ENCODE assay signal across 8 mouse cellular contexts in the genomic region with DNA sequence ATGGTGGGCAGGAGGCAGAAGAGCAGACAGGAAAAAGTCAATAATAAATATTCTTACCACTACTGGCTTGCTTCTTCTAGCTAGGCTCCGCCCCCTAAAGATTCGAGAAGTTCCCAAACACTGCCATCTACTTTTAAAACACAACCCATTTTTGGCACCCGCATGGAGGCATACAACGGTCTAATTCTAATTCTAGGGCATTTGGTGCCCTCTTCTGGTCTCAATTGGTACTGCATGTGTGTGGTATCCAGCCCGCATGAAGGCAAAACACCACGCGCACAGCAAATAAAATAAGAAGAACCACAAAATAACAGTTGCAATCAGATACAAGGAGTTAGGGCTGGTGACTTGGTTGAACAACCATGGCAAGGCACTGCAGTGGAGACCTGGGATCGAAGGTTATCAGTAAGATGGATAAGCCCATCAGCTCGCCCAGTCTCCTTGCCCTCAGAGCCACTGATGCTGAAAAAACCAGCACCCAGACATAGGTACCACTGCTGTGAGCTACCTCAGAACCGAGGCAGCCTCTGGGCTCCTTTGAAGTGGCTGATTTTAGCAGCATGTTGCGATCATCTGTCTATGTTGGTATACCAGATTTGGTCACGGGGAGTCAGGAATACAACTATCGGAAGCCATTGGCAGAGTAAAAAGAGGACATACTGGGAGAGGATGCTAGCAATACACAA. TPM values are rescaled to one million over a fixed set of nuclear protein-coding genes. Genes with fewer than 3 reads are reported as not detected.
A peak's percentile ranks its signal among the peaks of the same experiment; 100 is the strongest.
DNase-seq lines count a peak whose midpoint lies in the region; ATAC-seq and TF ChIP-seq lines count a peak whose summit lies in the region.

No protein-coding gene starts in this region.

- H3K4me2 ChIP-seq in hindbrain, embryonic 11.5 days (replicated peaks; ENCODE audit: low read depth, low read length) = no peak overlapping the region
- H3K4me2 ChIP-seq in hindbrain, embryonic 16.5 days (ENCODE audit: low read length) = no peak overlapping the region
- no peak overlapping the region for H3K4me2 ChIP-seq in embryonic facial prominence, embryonic 14.5 days (ENCODE audit: low read depth, low read length)

- no peak overlapping the region for H3K4me3 ChIP-seq in hindbrain, embryonic 11.5 days (ENCODE audit: low read depth, low read length)
- no peak overlapping the region for H3K4me3 ChIP-seq in hindbrain, embryonic 16.5 days (ENCODE audit: low read length)
- H3K4me3 ChIP-seq in bone marrow, adult 2 months (replicated peaks; ENCODE audit: control insufficient read depth, low read depth, low read length) = no peak overlapping the region
- H3K4me3 ChIP-seq in embryonic facial prominence, embryonic 14.5 days (ENCODE audit: low read depth, low read length) = no peak overlapping the region

- no peaks in the 10 kb centered on the region for H3K36me3 ChIP-seq in hindbrain, embryonic 11.5 days (ENCODE audit: control insufficient read depth, insufficient read depth, low read length)
- H3K36me3 ChIP-seq in hindbrain, embryonic 16.5 days (ENCODE audit: control insufficient read depth, insufficient read depth, low read length) = no peaks in the 10 kb centered on the region
- no peaks in the 10 kb centered on the region for H3K36me3 ChIP-seq in embryonic facial prominence, embryonic 14.5 days (ENCODE audit: control insufficient read depth, insufficient read depth, low read length)

- TF ChIP-seq POLR2A in bone marrow, adult 2 months (IDR thresholded peaks at IDR 0.05; ENCODE audit: borderline replicate concordance, control insufficient read depth, low read depth, low read length) = no peak

- ATAC-seq in hindbrain, embryonic 11.5 days (ENCODE audit: low FRiP score) = no peak
- no peak for ATAC-seq in hindbrain, embryonic 16.5 days
- 0 out of 2 replicates have a peak, but pooled peaks have one; percentile 12 for ATAC-seq in embryonic facial prominence, embryonic 14.5 days (ENCODE audit: low read depth)
- peak; percentile 68 for ATAC-seq in megakaryocyte-erythroid progenitor cell, adult 5-6 weeks (replicated peaks; ENCODE audit: low FRiP score, low TSS enrichment, poor library complexity, severe bottlenecking)

- H3K9ac ChIP-seq in hindbrain, embryonic 11.5 days (ENCODE audit: low read depth, low read length) = no peak overlapping the region
- H3K9ac ChIP-seq in hindbrain, embryonic 16.5 days (ENCODE audit: low read depth, low read length) = no peak overlapping the region
- no peak overlapping the region for H3K9ac ChIP-seq in embryonic facial prominence, embryonic 14.5 days (ENCODE audit: low read depth, low read length)

- H3K27me3 ChIP-seq in hindbrain, embryonic 11.5 days (ENCODE audit: control insufficient read depth, insufficient read depth, low read length) = no peaks in the 10 kb centered on the region
- no peaks in the 10 kb centered on the region for H3K27me3 ChIP-seq in hindbrain, embryonic 16.5 days (replicated peaks; ENCODE audit: control insufficient read depth, insufficient read depth, low read length)
- no peaks in the 10 kb centered on the region for H3K27me3 ChIP-seq in embryonic facial prominence, embryonic 14.5 days (replicated peaks; ENCODE audit: control insufficient read depth, insufficient read depth, low read length)

- intact Hi-C loops in heart, postnatal 25 days (cut with DNase I) = loop anchor here (2.0 kb wide), 1 partner anchor 530 kb away; no protein-coding TSS in a partner anchor

- H3K9me3 ChIP-seq in hindbrain, embryonic 11.5 days (ENCODE audit: control insufficient read depth, low read length) = no peaks in the 10 kb centered on the region
- H3K9me3 ChIP-seq in hindbrain, embryonic 16.5 days (ENCODE audit: control insufficient read depth, low read length) = no peaks in the 10 kb centered on the region
- H3K9me3 ChIP-seq in embryonic facial prominence, embryonic 14.5 days (ENCODE audit: control insufficient read depth, low read length) = no peaks in the 10 kb centered on the region

- no peak overlapping the region for H3K27ac ChIP-seq in hindbrain, embryonic 11.5 days (ENCODE audit: low read depth, low read length)
- no peak overlapping the region for H3K27ac ChIP-seq in hindbrain, embryonic 16.5 days (ENCODE audit: low read depth, low read length)
- H3K27ac ChIP-seq in bone marrow, adult 2 months (ENCODE audit: control insufficient read depth, insufficient read depth, low read depth, low read length, poor library complexity) = no peak overlapping the region
- H3K27ac ChIP-seq in embryonic facial prominence, embryonic 14.5 days (replicated peaks; ENCODE audit: low read depth, low read length) = no peak overlapping the region

- no peaks in the 10 kb centered on the region for H3K4me1 ChIP-seq in hindbrain, embryonic 11.5 days (replicated peaks; ENCODE audit: control insufficient read depth, insufficient read depth, low read length)
- no peaks in the 10 kb centered on the region for H3K4me1 ChIP-seq in hindbrain, embryonic 16.5 days (ENCODE audit: control insufficient read depth, insufficient read depth, low read depth, low read length)
- H3K4me1 ChIP-seq in bone marrow, adult 2 months (ENCODE audit: control insufficient read depth, insufficient read depth, low read length) = peaks cover 9% of the 10 kb centered on the region; the same call in 1 of the 2 replicates
- H3K4me1 ChIP-seq in embryonic facial prominence, embryonic 14.5 days (ENCODE audit: control insufficient read depth, insufficient read depth, low read length) = no peaks in the 10 kb centered on the region

- 40% methylated on average over 13 of the region's 13 CpGs for WGBS in hindbrain, embryonic 11.5 days
- 43% methylated on average over 13 of the region's 13 CpGs for WGBS in hindbrain, embryonic 16.5 days
- WGBS in bone marrow, adult 2 months = 31% methylated on average over 13 of the region's 13 CpGs
- 33% methylated on average over 13 of the region's 13 CpGs for WGBS in embryonic facial prominence, embryonic 14.5 days

- TF ChIP-seq CTCF in bone marrow, adult 2 months (IDR thresholded peaks at IDR 0.05; ENCODE audit: control insufficient read depth, insufficient read depth, low read length) = peak; percentile 60

- peak; percentile 87 for DNase-seq in hindbrain, embryonic 11.5 days (ENCODE audit: low spot score)
- peak; percentile 77 for DNase-seq in embryonic facial prominence, embryonic 14.5 days (ENCODE audit: low spot score)
- DNase-seq in heart, postnatal 25 days (ENCODE audit: low spot score) = peak; percentile 16
- peak; percentile 82 to 91 for DNase-seq in left cerebral cortex, adult 18-20 months (ENCODE audit: low spot score in 2 of 2)
- DNase-seq in spleen, postnatal 4 days (ENCODE audit: low spot score in 2 of 2) = peak; percentile 73 to 89

RNA-seq across cellular contexts. Expression of gene Cnot11, which starts 4.4 kb away (rescaled TPM):
- polyA plus RNA-seq in hindbrain, embryonic 11.5 days (2014; fragmentation: Nextera tagmentation; extraction: Ambion mirVana) = 29.1 and 29.6 TPM in 2 replicates
- polyA plus RNA-seq in hindbrain, embryonic 16.5 days (2015; fragmentation: Nextera tagmentation; extraction: Ambion mirVana) = 11.3 and 11.4 TPM in 2 replicates
- polyA plus RNA-seq in bone marrow, adult 2 months (2011; ENCODE audit: insufficient read depth, insufficient read length, low replicate concordance, missing spikeins) = 17.5 and 18.8 TPM in 2 replicates
- 21.1 and 23.6 TPM in 2 replicates for polyA plus RNA-seq in embryonic facial prominence, embryonic 14.5 days (2014; fragmentation: Nextera tagmentation; extraction: Ambion mirVana)
- total RNA-seq in heart, postnatal 25 days (2021) = 10 to 100 TPM; 12.9 to 14.7 TPM
- 10 to 100 TPM; 23.8 to 25.5 TPM for total RNA-seq in left cerebral cortex, adult 18-20 months (2021)
- total RNA-seq in megakaryocyte-erythroid progenitor cell, adult 5-6 weeks (2014; fragmentation: Nextera tagmentation) = 25.9 and 27.2 TPM in 2 replicates
- total RNA-seq in megakaryocyte-erythroid progenitor cell, adult 5-6 weeks (2017) = 25.1 and 28.9 TPM in 2 replicates

RNA-seq across cellular contexts. Expression of gene Rnf149, which starts 46.8 kb away (rescaled TPM):
- 31.5 and 32.9 TPM in 2 replicates for polyA plus RNA-seq in hindbrain, embryonic 11.5 days (2014; fragmentation: Nextera tagmentation; extraction: Ambion mirVana)
- polyA plus RNA-seq in hindbrain, embryonic 16.5 days (2015; fragmentation: Nextera tagmentation; extraction: Ambion mirVana) = 21.2 and 22.2 TPM in 2 replicates
- polyA plus RNA-seq in bone marrow, adult 2 months (2011; ENCODE audit: insufficient read depth, insufficient read length, low replicate concordance, missing spikeins) = 4.9 and 12.8 TPM in 2 replicates
- 23.5 and 27.6 TPM in 2 replicates for polyA plus RNA-seq in embryonic facial prominence, embryonic 14.5 days (2014; fragmentation: Nextera tagmentation; extraction: Ambion mirVana)
- 1 to 10 TPM; 7.5 to 9.5 TPM for total RNA-seq in heart, postnatal 25 days (2021)
- total RNA-seq in left cerebral cortex, adult 18-20 months (2021) = 10 to 100 TPM; 31.2 to 34.2 TPM
- 16.0 and 19.3 TPM in 2 replicates for total RNA-seq in megakaryocyte-erythroid progenitor cell, adult 5-6 weeks (2014; fragmentation: Nextera tagmentation)
- total RNA-seq in megakaryocyte-erythroid progenitor cell, adult 5-6 weeks (2017) = 20.9 and 28.0 TPM in 2 replicates

RNA-seq across cellular contexts. Expression of gene Tbc1d8, which starts 51.8 kb away (rescaled TPM):
- 5.3 and 6.5 TPM in 2 replicates for polyA plus RNA-seq in hindbrain, embryonic 11.5 days (2014; fragmentation: Nextera tagmentation; extraction: Ambion mirVana)
- 9.9 and 12.3 TPM in 2 replicates for polyA plus RNA-seq in hindbrain, embryonic 16.5 days (2015; fragmentation: Nextera tagmentation; extraction: Ambion mirVana)
- 31.6 and 151 TPM in 2 replicates for polyA plus RNA-seq in bone marrow, adult 2 months (2011; ENCODE audit: insufficient read depth, insufficient read length, low replicate concordance, missing spikeins)
- polyA plus RNA-seq in embryonic facial prominence, embryonic 14.5 days (2014; fragmentation: Nextera tagmentation; extraction: Ambion mirVana) = 11.5 and 13.1 TPM in 2 replicates
- 1 to 10 TPM; 5.6 to 6.3 TPM for total RNA-seq in heart, postnatal 25 days (2021)
- total RNA-seq in left cerebral cortex, adult 18-20 months (2021) = 10 to 100 TPM; 19.3 to 20.5 TPM
- total RNA-seq in megakaryocyte-erythroid progenitor cell, adult 5-6 weeks (2014; fragmentation: Nextera tagmentation) = 14.1 and 25.6 TPM in 2 replicates
- total RNA-seq in megakaryocyte-erythroid progenitor cell, adult 5-6 weeks (2017) = 4.9 and 13.1 TPM in 2 replicates

Comparison
In these comparisons a context has a peak if more than half of its experiments do, and no peak if none do; other contexts are left out.
1. ATAC-seq: peak in embryonic facial prominence, embryonic 14.5 days (single experiment) and megakaryocyte-erythroid progenitor cell, adult 5-6 weeks (single experiment); none in hindbrain, embryonic 11.5 days (single experiment) and hindbrain, embryonic 16.5 days (single experiment).
2. DNase-seq: peak in every context shown above with its lines; median percentile 87 in hindbrain, embryonic 11.5 days; 86 in left cerebral cortex, adult 18-20 months; 81 in spleen, postnatal 4 days; 77 in embryonic facial prominence, embryonic 14.5 days; 16 in heart, postnatal 25 days.